Mouse (Mus musculus): Measurements from ENCODE around the gene Kcnip1.

DNA sequence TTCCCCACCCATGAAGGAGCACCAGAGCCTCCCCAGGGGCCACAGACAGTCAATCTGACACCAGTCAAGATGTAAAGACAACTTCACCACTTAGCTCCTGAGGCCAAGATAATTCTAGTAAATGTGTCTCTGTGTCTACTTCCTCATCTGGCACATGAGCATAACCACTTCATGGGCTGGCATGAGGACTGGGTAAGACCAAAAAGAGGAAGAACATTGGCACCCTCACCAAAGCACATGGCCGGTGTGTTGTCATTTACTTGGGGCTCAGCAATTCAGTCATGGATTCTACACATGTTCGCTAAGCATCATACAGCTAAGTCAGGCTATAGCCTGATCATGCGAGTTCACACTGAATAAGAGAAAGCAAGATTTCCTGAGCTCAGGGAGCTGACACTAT is 144.3 kb downstream of the Kcnip1 start:
- TF ChIP-seq CTCF (IDR thresholded peaks at IDR 0.05; ENCODE audit: extremely low read depth, insufficient read depth, insufficient read length, insufficient replicate concordance) = no peak
- TF ChIP-seq POLR2A (IDR thresholded peaks at IDR 0.05; ENCODE audit: low read depth, low read length) = no peak
